Mouse (Mus musculus) spleen, adult 18-20 months (tissue): Measurements from ENCODE around the gene Cep55.

Experiments
- DNase-seq, 2 experiments: peaks; one replicate each; pipeline ENCODE4 v3.0.0; 2022; ENCODE audit warnings: mixed read lengths in 2 of 2

The Cep55 gene

DNA sequence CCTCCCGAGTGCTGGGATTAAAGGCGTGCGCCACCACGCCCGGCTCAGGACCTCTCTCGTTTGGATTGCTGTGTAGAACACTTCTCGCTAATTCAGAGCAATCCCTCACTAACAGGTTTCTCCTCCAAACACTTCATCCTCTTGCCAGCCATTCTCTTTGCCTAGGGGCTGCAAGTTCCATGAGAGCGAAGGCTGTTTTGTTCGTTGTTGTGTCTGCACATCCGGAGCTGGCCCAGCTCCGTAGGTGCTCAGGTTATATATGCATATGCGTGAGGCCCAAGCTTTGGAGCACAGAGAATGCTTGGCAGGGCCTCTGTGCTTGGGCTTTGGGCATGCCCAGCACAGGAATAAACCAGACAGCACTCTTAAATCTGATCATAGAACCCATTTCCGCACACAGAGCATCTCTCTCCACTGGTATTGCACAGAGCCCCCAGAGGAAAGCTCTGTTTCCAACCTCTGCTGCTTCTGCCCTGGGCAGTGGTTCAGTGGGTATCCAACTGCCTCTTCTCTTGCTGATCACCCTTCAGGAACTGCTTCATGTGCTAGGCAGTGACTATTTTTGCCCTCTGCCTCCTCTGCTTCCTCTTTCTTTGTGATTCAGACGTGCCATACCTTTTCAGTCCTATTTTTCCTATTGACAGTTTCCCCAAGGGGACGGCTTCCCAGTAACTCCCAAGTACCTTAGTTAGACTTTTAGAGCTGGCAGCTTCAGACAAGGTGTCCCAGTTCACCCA lies 54.9 kb downstream of the Cep55 start:
- DNase-seq: no peak

DNA sequence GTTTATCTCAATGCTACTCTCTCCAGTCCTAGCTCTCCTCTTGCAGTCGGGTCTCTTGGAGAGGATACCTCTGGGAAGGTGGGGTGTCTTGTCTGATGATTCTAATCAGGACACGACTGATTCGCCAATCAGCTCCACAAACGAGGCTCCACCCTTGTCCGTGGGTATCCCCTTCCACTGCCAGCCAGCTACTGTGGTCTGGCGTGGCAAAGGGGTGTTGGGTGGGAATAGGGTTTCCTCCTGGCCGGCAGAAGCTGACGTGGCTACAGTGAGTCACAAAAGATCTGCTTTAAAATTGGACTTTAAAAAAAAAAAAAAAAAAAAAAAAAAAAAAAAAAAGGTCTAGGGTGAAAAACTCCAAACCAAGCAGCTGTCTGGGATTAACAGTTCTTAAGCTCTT lies 56.2 kb downstream of the Cep55 start:
- no peak for DNase-seq

DNA sequence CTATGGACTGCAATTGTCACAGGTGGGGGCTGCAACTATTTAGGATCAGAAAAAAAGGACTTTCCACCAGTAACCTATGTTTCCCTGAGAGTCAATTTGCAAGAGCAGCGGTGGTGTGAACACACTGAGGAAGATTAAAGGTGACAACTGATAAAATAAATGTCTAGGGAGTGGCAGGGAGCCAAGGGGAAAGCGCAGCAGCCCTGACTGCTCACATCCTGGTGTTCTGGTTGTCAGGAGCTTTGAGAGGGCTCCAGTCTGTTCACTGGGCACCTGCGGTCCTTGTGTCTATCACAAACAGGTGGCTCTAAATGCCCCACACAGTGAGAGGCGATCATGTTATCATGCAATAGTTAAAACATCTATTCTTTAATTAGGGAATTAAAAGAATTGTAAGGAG lies 57.8 kb downstream of the Cep55 start:
- DNase-seq: no peak

DNA sequence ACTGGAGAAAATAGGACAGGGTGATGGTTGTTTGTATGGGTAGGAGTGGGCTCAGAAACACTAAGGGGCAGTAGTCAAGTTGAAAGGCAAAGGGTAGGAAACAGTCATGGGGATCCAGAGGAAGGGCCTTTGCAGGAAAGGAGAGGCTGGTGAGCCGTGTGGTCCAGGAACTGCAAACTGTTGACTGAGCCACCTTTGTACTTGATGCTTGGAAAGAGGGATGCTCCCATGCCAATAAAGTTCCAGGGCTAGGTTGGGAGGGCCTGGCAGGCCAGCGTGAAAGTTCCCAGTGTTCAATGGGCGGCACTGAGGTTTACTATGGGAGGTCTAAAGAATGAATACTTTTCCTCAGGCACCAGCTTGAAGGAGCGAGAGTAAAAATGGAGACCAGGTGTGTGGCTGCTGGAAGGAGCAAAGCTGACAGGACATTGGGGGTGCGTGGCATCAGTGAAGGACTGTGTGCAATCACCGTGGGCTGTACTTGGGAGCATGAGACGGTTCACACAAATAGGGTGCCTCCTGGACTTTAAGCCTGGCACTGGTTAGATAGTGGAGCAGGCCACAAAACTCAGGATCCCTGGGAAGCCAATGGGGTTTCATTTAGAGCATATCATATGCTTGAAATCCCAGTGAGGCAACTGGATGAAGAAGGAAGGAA lies 60.2 kb downstream of the Cep55 start:
- no peak for DNase-seq

DNA sequence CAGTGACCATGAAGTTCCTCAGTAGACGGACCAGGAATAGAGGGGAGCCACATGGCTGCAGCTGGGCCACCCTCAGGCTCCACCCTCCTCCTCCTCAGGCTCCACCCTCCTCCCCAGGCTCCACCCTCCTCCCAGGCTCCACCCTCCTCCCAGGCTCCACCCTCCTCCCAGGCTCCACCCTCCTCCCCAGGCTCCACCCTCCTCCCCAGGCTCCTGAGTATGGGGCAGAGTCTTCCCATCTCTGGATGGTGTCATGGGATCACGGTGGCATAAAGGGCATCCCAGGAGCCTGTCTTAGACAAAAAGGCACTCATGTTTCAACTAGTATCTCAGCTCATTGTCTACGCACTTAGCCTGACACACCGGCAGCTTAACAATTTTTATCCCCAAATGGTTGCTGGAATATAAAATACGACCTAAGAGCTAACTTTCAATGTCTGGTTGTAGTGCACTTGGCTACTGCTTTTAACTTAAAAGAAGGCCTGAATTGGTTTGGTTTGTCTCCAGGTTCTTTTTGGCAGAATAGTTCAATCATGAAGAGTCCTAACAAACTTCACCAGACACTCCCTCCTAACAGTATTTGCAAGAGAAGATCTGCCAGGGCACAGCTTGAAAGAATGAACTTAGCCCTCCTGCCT lies 65.4 kb downstream of the Cep55 start:
- DNase-seq: no peak

DNA sequence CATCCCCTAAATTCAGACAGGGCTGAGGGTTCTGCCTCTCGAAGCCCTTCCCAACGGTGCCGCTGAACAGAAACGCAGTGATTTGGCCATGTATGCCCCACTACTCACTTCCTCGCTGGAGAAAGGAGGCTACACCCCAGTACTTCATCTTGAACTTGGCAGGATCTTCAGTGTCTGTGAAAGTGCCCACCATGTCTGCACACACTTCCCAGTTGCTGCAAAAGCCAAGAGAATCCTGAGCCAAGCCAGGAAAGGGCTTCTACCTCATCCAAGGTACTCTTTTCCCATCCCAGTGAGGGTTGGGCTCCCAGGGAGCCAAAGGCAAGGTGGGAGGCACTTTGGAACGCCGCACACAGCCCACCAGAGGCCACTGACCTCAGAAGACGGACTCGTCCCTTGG lies 69.1 kb downstream of the Cep55 start:
- no peak for DNase-seq
